Mouse (Mus musculus): ENCODE measurements around the gene Ddx31. TPM values are rescaled to one million over a fixed set of nuclear protein-coding genes. Genes with fewer than 3 reads are reported as not detected.

The Ddx31 gene
- polyA plus RNA-seq (2017; shearing (Covaris generic)) = 10 to 100 TPM; 11.1 to 11.4 TPM

DNA sequence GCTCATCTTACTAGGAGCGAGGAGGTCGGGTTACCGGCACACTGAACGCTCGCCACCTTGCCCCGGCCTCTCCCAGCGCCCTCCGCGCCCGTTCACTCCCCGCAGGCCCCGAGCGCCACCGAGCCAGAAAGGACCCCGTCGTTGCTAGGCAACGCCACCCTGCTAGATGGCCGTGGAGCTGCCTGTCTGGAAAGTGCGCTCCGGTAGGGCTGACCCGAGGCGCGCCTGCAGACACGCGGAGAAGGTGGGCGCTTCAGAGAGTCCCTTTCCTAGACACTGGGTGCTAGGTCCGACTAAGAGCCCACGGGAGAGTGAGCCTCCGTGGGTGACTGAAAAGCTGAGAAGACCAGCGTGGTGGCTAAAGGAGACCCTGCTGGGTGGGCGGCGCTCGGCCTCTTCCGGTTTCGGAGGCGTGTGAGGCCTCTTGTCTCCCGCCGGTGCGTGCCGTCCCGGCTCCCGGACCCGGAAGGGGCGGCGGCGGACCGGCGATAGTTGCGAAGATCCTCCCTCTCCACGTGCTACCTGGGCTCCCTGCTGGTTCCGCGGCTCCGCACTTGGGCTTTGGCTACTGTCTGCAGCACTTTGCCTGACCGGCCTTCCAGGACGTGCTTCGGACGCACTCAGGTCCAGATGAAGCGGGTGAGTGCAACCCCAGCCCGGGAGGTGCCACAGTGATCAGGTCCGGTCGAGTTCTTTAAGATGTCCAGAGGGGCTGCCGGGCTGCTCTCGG lies at the start of gene Ddx31, which contains the start of gene Gtf3c4:
Gene Ddx31, plus strand, starts transcription at position 185 of the 730 bp plus-strand sequence.
Gene Gtf3c4, minus strand, starts transcription at position 139 of the 730 bp plus-strand sequence.
- peak; percentile 81 for ATAC-seq

DNA sequence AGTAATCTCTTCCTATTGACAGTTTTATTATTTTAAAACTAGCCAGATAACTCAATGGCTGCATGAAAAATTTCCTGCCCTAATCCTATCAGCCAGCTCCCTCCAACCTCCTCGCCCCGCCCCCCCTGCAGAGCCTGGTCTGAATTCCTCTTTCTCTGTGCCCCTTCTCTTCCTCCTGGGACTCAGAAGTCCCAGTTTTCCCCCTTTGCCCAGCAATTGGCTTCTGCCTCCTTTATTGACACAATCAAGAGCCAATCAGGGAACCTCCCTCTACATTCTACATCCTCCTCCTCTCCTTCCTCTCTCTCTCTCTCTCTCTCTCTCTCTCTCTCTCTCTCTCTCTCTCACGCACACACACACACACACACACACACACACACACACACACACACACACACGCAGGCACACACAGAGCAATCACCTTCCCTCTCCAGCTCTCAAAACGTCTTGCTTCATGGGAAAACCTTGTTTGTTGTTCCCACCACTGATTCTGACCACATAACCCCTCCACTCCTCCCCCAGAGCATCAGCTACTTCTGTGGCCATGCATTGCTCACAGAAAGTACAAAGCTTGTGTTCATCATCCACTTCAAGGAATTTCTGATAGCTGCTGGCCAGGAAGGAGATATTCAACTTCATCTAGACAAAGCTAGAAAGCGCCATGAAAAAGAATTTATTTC lies 47.1 kb upstream of the Ddx31 start:
- ATAC-seq = no peak

DNA sequence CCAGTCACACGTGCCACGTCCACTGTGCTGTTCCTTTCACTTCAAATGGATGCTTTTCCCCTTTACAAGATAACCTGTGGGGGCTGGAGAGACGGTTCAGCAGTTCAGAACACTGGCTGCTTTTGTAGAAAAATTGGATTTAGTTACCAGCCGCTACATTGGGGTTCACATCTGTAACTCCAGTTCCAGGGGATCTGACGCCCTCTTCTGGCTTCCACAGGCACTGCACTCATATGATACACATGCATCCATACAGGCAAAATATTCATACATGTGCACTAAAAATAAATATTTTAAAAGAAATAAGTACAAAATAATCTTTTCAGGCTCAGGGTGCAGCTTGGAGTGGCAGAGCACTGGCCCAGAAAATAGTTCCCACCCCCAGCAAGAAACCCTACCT lies 45.6 kb upstream of the Ddx31 start:
- no peak for ATAC-seq

DNA sequence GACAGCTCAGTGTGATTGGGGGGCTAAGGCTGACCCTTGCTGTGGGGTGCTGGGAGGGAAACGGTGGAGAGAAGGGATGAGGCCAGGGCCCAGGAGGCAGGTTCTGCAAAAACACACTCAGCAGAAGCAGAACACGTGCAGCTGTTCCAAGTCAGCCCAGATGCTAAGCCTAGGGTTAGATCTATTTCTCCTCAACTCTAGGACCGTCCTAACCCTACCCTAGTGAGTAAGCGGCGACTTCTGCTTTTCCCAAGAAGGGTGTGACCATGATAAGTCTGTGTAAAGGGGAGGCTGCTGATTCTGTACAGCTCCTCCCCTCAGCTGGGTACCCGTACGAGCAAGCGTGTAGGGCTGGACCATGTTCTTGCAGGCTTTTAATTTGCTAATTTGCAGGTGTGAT lies 43.9 kb upstream of the Ddx31 start:
- no peak for ATAC-seq

DNA sequence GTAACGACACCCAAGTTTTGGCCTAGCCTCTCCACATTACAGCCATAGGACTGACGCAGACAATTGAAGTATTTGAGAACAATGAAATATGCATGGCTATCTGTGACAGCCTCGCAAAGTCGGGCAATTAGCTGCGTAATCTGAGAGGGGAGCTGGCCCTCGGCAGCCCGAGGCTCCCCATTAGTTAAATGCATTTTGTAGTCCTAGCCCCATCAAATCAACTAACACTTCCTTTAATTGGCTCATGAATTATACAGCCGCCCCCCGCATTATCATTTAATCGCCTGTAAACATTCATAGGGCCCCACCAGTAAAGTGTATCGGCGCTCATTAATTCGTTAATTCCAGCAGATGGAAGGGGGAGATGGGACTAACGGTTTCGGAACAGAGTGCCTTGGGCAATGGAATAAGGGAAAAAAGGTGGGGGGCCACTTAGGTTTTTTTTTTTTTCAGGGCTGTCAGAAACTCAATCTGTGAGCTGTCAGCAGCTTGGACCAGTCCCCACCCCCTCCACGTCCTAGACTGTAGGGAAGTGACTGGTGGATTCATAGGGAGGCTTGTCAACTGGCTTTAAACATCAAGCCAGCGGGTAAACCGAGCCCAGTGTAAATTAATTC lies 42.6 kb upstream of the Ddx31 start:
- no peak for ATAC-seq

DNA sequence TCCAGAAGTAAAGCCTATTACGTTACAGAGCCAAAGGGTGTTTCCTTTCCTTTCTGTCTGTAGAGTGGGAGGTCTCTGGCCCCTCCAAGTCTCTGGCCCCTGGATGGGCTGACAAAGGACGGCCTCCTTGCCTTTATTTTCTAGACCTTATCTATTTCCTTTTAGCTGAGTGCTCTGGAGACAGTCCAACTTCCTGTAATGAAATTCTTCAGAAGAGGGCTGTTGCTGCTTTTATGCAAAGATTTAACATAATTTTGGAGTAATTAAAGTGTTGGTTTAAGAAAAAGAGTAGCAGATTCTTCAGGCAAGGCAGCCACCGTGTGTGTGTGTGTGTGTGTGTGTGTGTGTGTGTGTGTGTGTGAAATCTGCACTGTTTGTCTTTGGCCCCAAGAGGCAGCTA lies 41.8 kb upstream of the Ddx31 start:
- no peak for ATAC-seq

DNA sequence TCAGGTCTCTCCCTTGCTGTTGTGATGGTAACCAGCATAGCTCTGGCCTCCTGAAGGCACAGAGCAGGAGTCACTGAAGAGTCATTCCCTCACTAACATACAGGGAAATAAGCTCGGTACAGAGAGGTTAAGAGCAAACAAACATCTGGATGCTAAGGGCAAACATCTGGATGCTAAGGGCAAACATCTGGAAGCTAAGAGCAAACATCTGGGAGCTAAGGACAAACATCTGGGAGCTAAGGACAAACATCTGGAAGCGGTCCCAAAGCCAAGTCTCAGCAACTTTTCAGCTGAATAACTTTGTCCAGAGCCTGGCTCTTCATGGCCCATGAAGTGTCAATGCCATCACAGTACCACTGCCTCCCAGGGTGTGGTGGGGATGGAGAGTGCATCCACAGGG lies 40.6 kb upstream of the Ddx31 start:
- no peak for ATAC-seq

DNA sequence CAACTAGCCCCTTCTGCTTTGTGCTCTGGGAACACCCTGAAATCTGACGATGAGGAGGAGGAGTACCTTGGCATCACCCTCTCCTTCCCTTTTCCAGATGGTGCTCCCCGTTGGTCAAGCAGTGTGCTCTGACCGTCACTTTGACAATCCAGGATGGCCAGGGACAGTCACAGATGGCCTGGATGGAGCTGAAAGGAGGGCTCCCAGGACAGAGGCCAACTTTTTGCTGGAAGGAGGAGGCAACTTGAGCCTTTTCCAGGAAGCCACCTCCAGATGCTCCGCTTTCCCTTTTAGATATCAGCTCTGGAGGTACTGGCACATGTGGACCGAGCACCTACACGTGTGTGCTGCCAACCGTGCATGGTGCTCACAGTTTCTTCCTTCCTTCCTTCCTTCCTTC lies 36.8 kb upstream of the Ddx31 start:
- no peak for ATAC-seq

DNA sequence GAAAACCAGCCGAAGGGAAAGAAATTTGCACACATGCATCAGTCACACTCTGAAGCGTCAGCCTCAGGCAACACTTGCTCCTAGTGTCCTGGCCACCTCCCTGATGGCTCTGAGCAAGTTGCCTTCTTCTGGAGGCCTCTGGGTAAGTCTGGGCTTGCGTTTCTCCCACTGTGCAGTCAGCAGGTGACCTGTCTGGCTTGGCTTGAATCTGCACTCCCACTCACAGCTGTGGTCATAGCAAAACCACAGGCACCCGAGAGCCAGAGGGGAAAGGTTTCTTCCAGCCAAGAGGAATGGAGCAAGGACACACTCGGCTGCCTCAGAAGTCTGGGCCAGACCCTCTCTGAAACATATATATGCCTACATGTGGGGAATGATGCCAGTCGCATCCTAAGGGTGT lies 31.4 kb upstream of the Ddx31 start:
- ATAC-seq = no peak

DNA sequence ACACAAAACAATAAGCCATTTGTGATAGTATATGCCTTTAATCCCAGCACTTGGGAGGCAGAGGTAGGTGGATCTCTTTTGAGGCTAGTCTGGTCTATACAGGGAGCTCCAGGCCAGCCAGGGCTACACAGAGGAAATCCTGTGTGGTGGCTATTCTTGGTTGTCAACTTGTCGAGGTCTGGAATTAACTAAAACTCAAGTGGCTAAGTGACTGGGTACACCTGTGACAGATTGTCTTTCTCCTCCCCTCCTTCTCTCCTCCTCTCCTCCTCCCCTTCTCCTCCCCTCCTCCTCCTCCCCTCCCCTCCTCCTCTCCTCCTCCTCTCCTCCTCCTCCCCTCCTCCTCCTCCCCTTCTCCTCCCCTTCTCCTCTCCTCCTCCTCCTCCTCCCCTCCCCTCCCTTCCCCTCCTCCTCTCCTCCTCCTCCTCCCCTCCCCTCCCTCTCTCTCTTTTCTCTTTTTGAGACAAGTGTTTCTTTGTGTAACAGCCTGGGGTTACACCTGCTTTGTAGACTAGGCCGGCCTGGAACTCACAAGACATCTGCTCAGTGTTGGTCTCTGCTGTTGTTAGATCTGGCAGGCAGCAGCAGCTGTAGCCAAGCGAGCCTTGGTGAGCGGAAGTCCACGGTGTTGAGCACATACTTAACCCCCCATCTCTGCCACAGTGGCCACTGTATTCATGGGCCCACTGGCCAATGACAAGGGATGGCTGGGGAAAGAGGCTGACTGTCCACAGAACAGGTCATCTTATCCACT lies 29.8 kb upstream of the Ddx31 start:
- no peak for ATAC-seq

DNA sequence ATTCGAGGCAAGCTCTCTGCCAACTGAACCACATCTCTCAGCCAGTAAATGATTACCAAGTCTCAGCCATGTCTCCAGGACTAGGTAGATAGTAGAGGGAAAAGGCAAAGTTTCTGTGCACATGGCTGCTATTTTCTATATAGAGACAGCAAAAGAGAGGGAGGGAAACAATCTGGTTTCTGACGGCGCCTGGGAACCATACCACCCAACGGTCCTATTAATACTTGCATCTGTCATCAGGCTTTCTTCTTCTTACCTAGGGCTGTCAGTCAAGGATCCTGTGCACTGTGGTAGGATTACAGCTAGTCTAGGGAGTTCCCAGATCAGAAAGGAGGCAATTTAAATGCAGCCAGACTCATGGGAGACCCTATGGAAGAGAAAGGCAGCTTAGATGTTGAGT lies 21.3 kb upstream of the Ddx31 start:
- no peak for ATAC-seq

DNA sequence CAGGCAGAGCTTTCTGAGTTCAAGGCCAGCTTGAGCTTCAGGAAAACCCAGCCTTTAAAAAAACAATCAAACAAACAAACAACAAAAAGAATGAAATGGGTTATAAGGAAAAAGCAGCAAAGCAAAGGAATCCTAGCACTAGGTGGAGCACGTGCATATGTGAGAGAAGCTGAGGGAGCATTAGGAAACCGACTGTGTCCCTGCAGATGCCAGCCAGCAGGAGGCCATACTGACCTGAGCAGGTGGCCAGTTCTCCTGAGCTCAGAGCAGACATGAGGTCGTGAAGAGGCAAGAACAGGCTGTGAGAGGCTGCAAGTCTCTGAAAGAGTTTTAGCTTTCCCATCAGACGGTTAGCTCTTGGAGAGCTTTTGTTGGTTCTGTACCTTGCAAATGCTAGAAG lies 10.9 kb upstream of the Ddx31 start:
- ATAC-seq = no peak

DNA sequence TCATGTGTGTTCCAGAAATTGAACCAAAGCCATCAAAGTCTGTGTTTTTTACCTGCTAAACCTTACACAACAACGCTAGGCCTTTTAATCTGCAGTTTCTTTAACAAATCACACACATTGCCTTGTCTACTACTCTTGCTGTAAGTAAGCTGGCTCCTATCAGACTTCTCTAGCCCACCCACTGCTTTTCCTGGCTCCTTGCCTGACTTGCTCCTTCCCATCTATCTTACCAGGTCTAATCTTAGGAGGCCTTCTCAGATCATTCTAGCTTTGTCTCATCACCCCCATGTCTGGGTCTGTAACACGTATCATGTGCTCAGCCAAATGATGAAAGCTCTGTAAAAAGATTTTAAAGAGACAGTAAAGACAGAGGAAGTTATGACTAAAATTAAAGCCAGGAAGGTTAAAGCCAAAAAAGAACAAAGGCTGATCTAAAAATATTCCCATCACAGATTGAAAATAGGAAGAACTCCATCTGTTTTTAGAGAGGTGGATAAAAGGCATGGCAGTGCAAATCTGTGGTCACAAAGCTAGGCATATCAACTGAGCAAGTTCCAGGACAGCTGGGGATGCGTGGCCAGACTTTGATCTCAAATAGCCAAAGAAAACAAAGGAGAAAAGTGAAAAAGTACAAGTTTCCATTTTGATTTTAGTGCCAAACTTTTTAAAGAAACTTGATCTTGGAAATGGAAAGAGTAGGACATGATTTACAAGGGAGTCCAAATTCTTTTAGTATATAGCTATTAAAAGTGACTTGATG lies 3.8 kb upstream of the Ddx31 start:
- no peak for ATAC-seq

DNA sequence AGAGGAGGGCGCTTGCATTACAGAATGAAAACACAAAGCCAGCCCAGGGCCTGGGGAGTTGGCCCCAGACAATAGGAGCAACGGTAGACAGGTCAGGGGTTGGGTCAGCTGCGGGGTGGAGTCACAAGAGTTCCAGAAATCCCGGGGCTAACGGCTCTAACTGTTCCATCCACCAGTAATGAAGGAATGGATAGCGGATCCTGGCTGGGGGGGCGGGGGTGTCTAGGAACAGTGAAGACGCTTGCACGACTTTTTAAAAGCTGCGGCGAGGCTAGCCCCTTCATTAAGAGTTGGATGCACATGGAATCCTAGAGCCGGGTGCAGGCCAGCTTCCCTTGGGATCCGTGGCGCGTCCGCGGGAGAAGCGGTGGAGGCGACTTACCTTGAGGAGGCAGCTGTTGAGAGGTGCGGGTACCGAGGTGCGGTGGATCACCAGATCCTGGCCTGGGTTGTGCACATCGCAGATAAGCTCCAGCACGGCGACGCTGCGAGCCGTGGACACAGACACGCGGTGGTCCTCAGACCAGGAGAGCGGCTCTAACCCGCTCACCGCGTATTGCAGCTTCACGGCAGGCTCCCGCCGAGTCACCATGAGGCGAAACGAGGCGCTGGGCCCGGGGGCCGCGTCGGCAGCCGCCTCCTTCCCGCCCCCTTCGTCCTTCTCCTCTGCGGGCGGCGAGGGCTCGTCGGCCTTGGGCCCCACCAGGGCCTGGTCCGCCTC lies 545 bp upstream of the Ddx31 start:
- ATAC-seq = peak; percentile 34

DNA sequence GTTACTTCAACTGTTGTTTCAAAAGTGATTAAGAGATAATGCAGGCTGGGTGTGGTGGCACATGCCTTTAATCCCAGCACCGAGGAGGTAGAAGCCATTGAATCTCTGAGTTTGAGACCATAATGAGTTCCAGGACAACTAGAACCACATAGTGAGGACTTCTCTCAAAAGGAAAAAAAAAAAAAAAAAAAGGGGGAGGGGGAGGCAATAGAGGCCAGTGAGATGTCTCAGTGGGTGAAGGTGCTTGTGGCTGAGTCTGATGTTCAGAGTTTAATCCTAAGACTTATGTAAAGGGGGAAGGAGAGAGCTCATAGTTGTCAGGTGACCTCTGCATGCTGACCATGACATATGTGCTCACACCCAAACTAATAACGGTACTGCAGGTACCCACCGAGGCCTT lies 1.8 kb downstream of the Ddx31 start:
- no peak for ATAC-seq

DNA sequence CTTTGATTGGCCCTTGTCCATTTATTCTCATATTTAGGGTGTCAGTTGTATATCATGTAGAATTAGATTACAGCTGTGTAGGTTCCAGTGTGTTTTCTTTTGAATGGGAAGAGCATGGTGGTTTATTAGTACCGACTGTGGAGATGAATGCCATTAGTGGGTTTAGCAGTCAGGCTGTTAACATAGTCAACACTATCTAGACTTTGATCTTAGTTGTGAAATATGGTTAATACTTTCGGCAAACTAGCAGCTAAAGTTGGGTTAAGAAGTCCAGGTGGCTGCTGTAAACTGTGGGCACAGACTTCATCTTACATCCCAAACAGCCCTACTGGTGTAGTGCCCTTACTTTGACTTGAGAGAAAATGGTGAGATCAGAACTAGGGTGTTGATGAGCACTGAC lies 8.7 kb downstream of the Ddx31 start:
- no peak for ATAC-seq

DNA sequence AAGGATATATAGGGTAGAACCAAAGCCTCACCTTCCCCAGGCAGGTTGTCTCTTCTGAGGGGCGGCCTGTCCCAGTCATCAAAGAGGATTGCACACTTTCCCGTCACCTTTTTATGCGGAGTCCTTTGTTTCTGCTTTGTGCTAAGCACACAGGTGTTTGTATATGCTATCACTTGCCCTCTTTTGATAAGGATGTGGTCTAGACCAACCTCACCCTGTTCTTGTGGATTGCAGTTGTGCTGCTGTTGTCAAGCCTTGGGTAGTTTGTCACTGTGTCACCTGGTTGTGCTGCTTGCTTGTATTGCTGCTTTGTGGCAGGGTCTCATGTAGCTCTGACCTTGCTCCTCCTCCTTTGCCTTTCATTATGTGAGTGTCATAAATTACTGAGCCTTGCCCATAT lies 12.4 kb downstream of the Ddx31 start:
- no peak for ATAC-seq

DNA sequence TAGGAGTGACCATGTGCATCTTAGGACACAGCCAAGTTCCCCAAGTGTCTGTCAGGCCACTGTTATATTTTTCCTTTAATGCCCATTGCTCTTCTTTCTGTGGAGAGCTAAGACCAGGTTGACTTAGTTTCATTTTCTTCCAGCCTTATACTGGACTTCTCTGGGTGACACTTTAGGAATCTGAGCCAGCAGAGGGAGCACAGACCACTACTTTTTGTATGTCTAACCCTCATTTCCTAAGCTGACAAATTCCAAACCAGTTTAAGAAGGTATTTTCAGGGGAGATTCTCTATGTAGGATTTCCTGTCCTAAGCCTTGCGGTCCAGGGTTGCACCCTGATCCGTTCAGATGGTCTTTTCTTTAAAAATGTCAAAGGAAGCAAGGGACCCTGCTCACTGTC lies 15.6 kb downstream of the Ddx31 start:
- no peak for ATAC-seq

DNA sequence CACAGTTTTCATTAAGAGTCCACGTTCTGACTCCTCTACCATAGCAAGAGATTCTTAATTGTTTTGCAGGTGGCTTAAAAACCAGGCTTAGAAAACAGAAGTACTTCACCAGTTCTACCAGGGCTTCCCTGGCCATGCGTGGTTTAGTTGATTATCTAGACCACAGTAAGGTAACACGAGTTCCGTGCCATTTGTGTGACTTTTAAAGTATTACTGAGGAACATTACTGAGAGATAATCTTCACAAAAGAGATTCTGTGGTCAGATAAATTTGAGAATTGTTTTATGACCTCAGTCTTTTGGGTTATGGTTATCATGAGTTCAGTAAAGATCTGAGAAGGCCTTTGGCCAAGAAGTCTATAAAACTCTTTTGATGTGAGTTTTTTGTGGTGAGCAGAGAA lies 19.1 kb downstream of the Ddx31 start:
- ATAC-seq = no peak

DNA sequence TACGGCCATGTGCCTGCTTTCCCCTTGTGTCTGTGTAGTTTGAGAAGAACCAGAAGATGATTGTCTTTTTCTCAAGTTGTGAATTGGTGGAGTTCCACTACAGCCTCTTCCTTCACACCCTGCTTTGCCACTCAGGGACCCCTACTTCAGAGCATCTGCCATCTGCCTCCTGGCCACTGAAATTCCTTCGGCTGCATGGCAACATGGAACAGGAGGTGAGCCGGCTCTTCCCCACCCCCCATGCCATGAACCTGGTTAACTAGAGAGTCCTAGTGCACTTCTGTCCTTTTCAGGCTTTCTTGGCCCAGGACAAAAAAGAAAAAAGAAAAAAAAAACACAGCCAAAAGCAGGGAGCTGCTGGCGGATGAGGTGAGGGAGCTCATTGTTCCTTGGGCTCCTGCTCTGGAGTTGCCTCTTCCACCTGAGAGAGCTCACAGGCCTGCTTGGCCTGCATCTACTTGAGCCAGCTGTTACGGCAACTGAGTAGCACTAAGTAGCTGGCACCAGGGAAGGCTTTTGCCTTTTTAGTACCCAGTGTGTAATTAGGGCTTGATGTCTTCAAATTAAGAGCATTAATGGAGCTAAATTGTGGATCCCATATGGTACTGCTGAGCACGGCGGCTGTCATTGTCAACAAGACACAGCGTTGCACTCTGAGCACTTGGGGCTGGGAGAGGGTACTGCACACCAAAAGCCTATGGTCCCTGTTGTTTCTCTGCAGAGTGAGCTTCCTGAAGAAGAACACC lies 20.6 kb downstream of the Ddx31 start:
- no peak for ATAC-seq

DNA sequence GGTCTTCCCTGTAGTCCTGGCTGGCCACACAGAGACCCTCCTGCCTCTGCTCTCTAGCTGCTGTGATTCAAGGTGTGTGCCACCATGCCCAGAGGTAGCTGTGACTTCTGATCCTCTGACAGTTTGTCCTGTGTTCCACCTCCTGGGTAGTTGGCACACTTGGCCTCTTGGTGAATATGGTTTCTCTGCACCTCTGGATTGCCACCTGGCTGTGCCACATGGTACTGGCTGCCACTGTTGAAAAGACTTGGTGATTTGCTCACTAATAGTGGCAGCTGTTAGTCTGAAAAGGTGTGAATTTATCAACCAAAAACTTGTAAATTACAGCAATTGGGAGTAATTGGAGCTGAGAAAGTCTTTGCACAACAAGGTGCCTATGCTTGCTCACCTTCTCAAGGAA lies 23.7 kb downstream of the Ddx31 start:
- ATAC-seq = no peak
